Mouse (Mus musculus) liver, adult (tissue): Measurements from ENCODE around the gene Las1l.

Source experiments
- GATA4 ChIP-seq: IDR thresholded peaks from 2 replicates; pipeline ENCODE4 v1.6.1; 2014; ENCODE audit warnings: mild to moderate bottlenecking, low read length; ENCODE audit not compliant: insufficient replicate concordance

Gene Las1l

DNA sequence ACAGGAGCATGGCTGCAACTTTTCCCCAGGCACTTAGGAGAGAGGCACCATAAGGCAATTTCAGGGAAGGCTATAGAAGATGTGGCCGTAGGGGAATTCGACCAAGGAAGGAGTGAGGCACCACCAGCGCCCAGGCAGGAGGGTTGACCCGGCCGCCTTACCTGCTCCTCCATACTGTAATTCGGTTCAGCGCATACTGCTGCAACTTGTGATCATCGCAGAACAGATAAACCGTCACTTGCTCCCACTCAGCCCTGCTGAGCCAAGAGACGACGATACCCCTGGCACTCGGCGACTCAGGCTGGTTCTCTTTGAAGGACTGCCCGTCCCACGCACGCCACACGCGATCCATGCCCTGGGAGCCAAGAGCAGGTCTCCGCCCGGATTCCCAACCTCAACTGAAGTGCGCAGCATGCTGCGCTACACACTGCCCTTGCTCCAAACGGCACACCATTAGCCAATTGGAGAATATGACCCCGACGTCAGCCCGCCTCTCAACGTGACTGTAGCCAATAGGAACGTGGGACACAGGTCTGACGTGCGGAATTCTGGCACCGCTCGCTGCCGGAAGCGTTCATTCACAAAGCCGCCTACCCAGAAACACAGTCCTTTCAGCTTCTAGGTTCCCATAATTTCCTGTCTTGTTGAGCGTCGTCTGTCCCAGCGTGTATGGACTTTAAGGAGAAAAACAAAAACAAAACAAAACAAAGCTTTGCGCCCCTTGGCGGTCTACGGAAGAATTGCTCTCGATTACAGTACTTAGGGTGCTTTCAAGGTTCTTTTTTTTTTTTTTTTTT lies at the start of gene Las1l:
Gene Las1l (minus strand): TSS at position 466 of the 797 bp plus-strand sequence.
- TF ChIP-seq GATA4 = no peak

DNA sequence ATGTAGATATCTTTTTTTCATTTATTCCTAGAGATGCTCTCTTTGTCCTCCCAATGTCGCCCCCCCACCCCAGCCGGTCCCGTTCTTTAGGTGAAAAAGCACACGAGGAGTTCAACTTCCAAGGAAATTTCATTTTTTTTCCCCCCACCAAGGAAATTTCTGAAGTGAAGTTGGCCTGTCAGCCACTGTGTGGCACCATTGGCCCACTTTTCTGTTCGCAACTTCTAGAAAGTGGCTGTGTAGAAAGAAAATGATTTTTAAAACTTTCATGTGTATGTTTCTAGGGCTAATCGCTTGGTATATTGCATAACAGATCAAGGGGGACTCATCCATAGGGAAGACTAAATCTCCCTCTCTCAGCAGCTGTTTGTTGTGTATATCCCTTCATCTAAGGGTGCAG lies 49.6 kb upstream of the Las1l start:
- no peak for TF ChIP-seq GATA4

DNA sequence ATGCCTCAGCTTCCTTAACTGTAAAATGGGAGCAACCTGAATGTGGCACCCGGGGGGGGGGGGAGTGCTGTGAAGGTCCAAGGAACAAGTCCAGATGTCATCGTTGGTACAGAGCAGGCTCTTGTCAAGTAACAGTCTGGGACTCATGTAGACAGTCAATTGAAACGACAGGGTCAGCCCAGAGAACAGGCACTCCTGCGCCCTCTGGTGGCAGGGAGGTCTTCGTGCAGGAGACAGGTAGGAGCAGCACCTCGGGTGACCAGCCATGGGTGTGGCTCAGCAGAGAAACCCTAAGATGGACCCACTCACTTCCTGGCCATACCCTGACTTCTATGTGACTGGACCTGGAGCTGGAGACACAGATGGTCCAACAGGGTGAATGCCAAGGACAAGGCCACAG lies 42.8 kb upstream of the Las1l start:
- TF ChIP-seq GATA4 = no peak

DNA sequence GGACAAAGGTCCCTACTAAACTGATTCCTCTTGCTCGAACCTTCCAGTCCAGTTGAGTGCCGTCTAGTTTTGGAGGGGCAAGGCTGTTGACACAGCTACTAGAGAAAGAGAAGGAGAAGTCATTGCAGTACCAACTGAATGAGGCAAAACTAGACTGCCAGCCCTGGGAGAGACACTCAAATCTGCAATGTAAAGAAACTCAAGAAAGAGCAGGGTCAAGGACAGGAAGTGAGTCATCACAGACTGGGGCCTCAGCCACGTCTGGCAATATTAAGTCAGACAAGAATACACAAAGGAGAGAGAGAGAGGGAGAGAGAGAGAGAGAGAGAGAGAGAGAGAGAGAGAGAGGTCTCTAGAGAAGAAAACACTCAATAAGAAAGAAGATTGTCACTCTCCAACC lies 36.4 kb upstream of the Las1l start:
- TF ChIP-seq GATA4 = no peak

DNA sequence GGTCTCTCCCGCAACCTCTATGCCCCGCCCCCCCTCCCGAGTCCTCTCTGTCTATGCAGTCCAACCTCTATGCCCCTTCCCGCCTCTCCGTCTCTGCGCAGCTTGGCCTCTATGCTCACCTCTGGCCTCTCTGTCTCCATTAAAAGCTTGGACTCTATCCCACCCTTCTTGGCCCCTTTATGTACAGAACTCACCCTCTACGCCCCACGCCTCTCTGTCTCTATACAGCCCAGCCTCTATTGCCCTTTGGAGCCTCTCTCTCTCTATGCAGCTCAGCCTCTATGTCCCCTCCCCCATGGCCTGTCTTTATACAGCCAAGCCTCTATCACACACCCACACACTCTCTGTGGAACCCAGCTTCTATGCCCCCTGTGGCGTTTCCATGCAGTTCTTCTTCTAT lies 13.2 kb upstream of the Las1l start:
- TF ChIP-seq GATA4 = no peak

DNA sequence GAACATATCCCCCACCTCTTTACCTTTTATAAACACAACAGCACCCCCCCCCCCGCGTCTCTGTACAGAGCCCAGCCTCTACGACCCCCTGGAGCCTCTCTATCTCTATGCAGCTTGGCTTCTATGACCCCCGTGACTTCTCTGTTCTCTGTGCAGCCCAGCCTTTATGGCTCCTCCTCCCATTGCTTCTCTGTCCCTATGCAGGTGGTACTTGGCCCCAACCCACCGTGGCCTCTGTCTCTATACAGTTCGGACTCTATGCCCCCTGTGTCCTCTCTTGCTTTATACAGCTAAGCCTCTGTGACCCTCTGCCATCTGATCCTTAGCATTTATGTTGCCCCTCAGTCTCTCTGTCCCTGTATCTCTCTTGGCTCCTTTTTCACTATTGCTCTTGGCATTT lies 12.4 kb upstream of the Las1l start:
- TF ChIP-seq GATA4 = no peak

DNA sequence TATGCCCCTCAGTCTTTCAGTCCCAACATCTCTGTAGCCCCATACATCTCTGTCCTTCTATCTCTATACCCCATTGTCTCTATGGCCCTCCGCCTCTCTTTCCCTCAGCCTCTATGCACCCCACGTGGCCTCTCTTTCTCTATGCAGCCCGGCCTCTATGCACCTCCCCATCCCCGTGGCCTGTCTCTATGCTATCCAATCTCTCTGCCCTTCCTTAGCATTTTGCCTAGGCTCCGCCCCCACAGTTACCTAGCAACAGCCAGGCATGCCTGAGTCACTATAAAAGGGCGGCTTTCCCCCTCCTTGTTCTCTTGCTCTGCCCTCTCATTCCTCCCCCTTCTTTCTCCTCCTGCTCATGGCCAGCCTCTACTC lies 11.8 kb upstream of the Las1l start:
- TF ChIP-seq GATA4 = no peak

DNA sequence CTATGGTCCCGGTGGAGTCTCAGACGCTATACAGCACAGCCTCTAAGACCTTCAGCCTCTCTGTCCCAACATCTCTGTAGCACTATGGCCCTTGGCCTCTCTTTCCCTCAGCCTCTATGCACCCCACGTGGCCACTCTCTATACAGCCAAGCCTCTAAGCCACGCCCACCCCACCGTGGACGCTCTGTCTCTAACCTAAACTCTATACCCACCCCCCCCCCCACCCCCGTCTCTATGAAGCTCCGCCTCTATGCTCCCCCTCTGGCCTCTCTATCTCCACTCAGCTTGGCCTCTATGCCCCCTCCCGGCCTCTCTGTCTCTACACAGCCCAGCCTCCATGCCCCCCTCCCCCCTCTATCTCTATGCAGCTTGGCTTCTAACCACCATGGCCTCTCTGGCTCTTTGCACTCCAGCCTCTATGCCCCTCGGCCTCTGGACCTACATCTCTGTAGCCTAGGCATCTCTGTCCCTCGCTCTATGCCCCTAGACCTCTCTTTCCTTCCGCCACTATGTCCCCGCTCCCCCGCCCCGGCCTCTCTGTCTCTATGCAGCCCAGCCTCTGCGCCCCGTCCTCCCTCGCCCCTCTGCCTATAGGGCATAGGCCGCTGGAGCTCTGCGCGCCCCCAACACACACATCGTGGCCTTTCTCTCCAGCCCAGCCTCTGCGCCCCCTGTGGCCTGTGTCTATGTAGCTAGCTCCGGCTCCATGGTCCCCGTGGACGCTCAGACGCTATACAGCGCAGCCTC lies 11.3 kb upstream of the Las1l start:
- no peak for TF ChIP-seq GATA4

DNA sequence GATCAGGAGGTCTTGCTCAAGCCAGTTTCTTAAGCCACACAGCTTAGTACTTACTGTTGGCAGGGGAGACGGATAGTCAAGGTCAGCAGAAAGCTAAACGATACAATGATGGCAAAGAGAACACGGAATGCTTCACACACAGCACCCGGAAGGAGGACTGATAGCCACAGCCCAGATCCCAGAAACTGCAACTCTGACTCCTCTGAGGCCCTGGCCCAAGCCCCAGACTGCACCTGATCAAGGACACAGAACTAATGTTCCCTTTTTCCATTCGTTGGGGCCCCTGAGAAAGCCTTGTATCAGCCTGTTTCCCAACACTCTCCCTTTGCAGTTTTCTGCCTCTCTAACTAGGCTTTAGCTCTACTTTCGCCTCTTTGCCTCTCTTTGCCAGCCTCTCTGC lies 8.3 kb upstream of the Las1l start:
- no peak for TF ChIP-seq GATA4

DNA sequence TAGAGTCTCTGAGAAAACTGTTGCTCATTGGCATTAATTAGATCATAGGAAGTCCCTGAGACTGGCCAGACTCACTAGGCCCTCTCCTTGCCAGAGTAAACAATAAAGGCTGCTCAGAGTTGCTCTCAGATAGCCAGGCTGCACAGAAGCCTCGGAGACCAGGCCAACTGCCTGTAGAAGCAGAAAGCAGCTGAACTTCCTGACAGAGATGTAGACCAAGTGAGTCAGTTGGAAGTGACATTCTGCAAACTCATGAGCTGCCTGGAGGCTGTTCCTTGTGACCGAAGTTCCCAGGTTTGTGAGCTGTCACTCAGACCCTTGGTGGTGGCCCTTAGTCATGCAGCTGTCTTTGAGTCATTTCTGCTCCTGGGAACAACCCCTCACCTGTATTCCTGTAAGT lies 6.6 kb upstream of the Las1l start:
- no peak for TF ChIP-seq GATA4

DNA sequence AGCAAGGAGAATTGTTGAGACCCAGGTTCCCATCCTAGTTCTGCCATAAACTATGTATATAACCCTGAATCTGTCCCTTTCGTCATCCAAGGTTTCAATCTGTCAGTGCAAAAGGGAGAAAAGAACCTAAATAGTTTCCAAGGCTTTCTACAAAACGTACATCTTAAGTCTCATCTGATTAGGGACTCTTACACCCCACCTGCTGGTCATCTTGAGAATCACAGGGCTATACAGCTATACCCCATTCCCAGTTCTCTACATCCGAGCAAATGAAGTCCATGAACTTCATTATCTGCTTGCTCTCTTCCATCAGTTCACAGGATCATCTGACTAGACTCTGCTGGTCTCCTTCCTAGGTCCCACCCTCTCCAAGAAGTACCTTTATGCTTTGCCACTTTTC lies 6.0 kb downstream of the Las1l start:
- TF ChIP-seq GATA4 = no peak

DNA sequence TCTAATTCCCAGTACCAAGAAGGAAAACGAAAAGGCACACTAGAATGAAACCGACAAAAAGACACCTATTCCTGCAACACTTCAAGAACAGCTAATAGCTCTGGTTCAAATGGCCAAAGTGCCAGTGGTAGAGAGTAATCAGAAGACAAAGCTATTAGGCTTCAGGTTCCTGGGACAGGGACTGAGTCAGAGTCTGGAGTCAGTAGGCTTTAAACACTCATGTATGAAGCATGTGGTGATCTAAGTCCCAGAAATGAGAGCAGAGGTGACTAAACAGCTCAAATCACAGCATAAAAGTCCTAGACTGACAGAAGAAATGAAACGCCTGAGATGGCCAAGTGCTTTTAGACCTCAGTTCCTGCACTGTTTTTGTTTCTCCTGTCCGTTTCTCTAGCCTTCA lies 8.6 kb downstream of the Las1l start:
- no peak for TF ChIP-seq GATA4

DNA sequence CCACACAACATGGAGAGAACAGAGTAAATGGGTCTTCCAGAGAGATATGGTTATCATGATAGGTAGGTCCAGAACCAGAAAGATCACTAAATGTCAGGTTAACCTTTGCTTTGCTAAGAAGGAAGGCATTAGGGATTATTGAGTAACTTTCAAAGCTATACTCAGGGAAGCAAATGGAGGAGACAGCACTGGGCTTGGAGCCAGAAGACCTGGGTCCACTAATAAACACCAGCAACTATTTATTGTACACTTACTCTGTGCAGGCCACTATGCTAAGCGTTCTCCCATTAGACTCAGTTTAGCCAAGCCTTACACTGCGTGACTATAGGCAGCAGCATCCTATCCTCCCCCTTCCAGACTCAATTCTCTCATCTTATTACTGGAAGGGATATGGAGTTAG lies 11.3 kb downstream of the Las1l start:
- no peak for TF ChIP-seq GATA4

DNA sequence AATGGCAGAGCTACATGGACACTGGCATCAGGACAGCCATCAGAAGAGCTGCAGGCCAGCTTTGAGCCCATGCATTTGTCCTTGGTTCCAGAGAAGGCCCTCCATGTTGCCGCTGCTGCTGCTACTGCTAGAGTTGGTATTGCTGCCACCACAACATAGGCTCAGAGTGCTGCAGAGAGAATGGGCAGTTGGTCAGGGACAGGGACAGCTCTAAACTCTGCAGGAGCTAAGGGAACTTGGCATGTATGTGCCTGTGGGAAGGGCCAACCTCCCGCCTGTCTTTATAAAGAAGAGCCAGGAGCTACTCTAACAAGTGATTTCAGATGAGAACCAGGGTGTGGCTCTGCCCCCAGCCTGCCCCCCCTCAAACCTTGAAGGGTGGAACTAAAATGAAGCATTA lies 21.3 kb downstream of the Las1l start:
- no peak for TF ChIP-seq GATA4

DNA sequence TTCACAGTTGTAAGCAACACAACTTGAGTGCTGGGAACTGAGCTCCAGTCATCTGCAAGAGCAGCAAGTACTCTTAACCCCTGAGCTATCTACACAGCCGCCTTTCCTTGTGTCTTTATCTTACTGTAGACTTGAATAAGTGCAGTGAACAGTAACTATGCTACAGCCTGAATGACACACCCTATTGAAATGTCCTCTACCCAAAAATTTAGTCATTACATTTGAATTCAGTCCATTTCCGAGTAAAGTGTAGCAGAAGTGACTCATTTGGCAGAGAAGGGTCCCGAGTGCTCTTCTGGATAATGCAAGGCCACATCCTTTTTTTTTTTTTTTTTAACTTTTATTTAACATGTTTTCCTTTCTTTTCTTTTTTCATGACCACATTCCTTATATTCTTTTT lies 54.0 kb downstream of the Las1l start:
- TF ChIP-seq GATA4 = no peak
